8 mouse cellular contexts compared by ENCODE assay signal in genomic region chr11:117318202-117318601, GRCm38 (mm10).
DNase-seq lines count a peak whose midpoint lies in the region; ATAC-seq lines count a peak whose summit lies in the region.

No protein-coding gene starts in this region.

- no peak for DNase-seq in lung, postnatal 10 days
- DNase-seq in forebrain, embryonic 10.5 days (ENCODE audit: extremely low spot score, low spot score) = no peak
- no peak for DNase-seq in kidney, postnatal 36 days
- no peak for DNase-seq in right cerebral cortex, postnatal 25 days

- peak overlapping the region; percentile 95 for H3K27ac ChIP-seq in lung, embryonic 15.5 days
- peak overlapping the region; percentile 84 for H3K27ac ChIP-seq in forebrain, embryonic 10.5 days
- H3K27ac ChIP-seq in limb, embryonic 13.5 days = peak overlapping the region; percentile 83
- H3K27ac ChIP-seq in stomach, embryonic 16.5 days (ENCODE audit: low read length) = peak overlapping the region; percentile 94

- H3K9ac ChIP-seq in lung, embryonic 15.5 days = no peak overlapping the region
- peak overlapping the region; percentile 59 for H3K9ac ChIP-seq in limb, embryonic 13.5 days
- peak overlapping the region; percentile 20; the same call in 1 of the 2 replicates for H3K9ac ChIP-seq in stomach, embryonic 16.5 days (ENCODE audit: low read length)

- H3K27me3 ChIP-seq in lung, embryonic 15.5 days = no peaks in the 10 kb centered on the region
- no peaks in the 10 kb centered on the region for H3K27me3 ChIP-seq in forebrain, embryonic 10.5 days (ENCODE audit: poor library complexity, severe bottlenecking)
- H3K27me3 ChIP-seq in limb, embryonic 13.5 days = no peaks in the 10 kb centered on the region
- no peaks in the 10 kb centered on the region for H3K27me3 ChIP-seq in stomach, embryonic 16.5 days (ENCODE audit: control insufficient read depth, insufficient read depth, low read length)

- peaks cover 90% of the 10 kb centered on the region for H3K4me1 ChIP-seq in lung, embryonic 15.5 days
- peaks cover 98% of the 10 kb centered on the region for H3K4me1 ChIP-seq in forebrain, embryonic 10.5 days
- H3K4me1 ChIP-seq in limb, embryonic 13.5 days = peaks cover 94% of the 10 kb centered on the region
- peaks cover 78% of the 10 kb centered on the region for H3K4me1 ChIP-seq in stomach, embryonic 16.5 days (ENCODE audit: control insufficient read depth, insufficient read depth, low read length)

- no peak overlapping the region for H3K4me3 ChIP-seq in lung, embryonic 15.5 days
- H3K4me3 ChIP-seq in forebrain, embryonic 10.5 days = no peak overlapping the region
- H3K4me3 ChIP-seq in limb, embryonic 13.5 days = 0 out of 2 replicates have a peak overlapping the region, but pooled peaks have one; percentile 18
- H3K4me3 ChIP-seq in stomach, embryonic 16.5 days (replicated peaks; ENCODE audit: low read length) = no peak overlapping the region

- no peak for ATAC-seq in lung, embryonic 15.5 days (ENCODE audit: borderline replicate concordance, extremely low read depth, low FRiP score, low TSS enrichment)
- ATAC-seq in limb, embryonic 13.5 days (ENCODE audit: low FRiP score, low read depth) = no peak
- ATAC-seq in stomach, embryonic 16.5 days (ENCODE audit: insufficient read depth, low FRiP score) = no peak
- no peak for ATAC-seq in frontal cortex, adult (ENCODE audit: low TSS enrichment)

- H3K9me3 ChIP-seq in lung, embryonic 15.5 days = no peaks in the 10 kb centered on the region
- H3K9me3 ChIP-seq in forebrain, embryonic 10.5 days = no peaks in the 10 kb centered on the region
- H3K9me3 ChIP-seq in limb, embryonic 13.5 days = no peaks in the 10 kb centered on the region
- no peaks in the 10 kb centered on the region for H3K9me3 ChIP-seq in stomach, embryonic 16.5 days (replicated peaks; ENCODE audit: control insufficient read depth, low read length)

- peak overlapping the region; percentile 44 for H3K4me2 ChIP-seq in lung, embryonic 15.5 days
- H3K4me2 ChIP-seq in limb, embryonic 13.5 days (replicated peaks) = peak overlapping the region; percentile 51
- H3K4me2 ChIP-seq in stomach, embryonic 16.5 days (ENCODE audit: low read depth, low read length) = no peak overlapping the region

- H3K36me3 ChIP-seq in lung, embryonic 15.5 days = no peaks in the 10 kb centered on the region
- peaks cover 16% of the 10 kb centered on the region for H3K36me3 ChIP-seq in forebrain, embryonic 10.5 days (replicated peaks)
- H3K36me3 ChIP-seq in limb, embryonic 13.5 days = no peaks in the 10 kb centered on the region
- no peaks in the 10 kb centered on the region for H3K36me3 ChIP-seq in stomach, embryonic 16.5 days (ENCODE audit: control insufficient read depth, insufficient read depth, low read length)

- 39% methylated on average over 3 of the region's 3 CpGs for WGBS in lung, embryonic 15.5 days
- WGBS in forebrain, embryonic 10.5 days = 56% methylated on average over 3 of the region's 3 CpGs
- WGBS in limb, embryonic 13.5 days = 10% methylated on average over 3 of the region's 3 CpGs
- WGBS in stomach, embryonic 16.5 days = 56% methylated on average over 3 of the region's 3 CpGs
